Mouse (Mus musculus) CH12.LX (cell line): ENCODE data around the gene Olfr1378. TPM values are rescaled to one million over a fixed set of nuclear protein-coding genes. Genes with fewer than 3 reads are reported as not detected.

ENCODE experiments used
- DNase-seq: peaks from one replicate; pipeline ENCODE4 v3.0.0-alpha.2; 2013; ENCODE audit errors: extremely low read depth
- H3K27ac ChIP-seq: 2 replicates; pipeline ENCODE4 v1.5.1; 2012; ENCODE audit warnings: low read depth, mild to moderate bottlenecking, control low read depth, moderate library complexity; ENCODE audit not compliant: insufficient read depth
- H3K27me3 ChIP-seq: replicated peaks from 2 replicates; pipeline ENCODE3; 2012; ENCODE audit warnings: inconsistent platforms
- H3K36me3 ChIP-seq, 2 experiments: replicated peaks in 1 of 2; 2 replicates each; pipeline versions ENCODE3 to v1.6.1; 2012; ENCODE audit warnings: inconsistent platforms in 1 of 2, low read length in 1 of 2, mild to moderate bottlenecking in 1 of 2, mixed read lengths in 1 of 2, moderate library complexity in 1 of 2; ENCODE audit not compliant: control insufficient read depth in 1 of 2, insufficient read depth in 1 of 2
- H3K4me1 ChIP-seq, 2 experiments: 2 replicates each; pipeline ENCODE4 v1.6.1; 2012; ENCODE audit warnings: inconsistent platforms in 1 of 2, moderate library complexity in 1 of 2; ENCODE audit not compliant: insufficient read depth in 2 of 2, control insufficient read depth in 1 of 2
- H3K4me2 ChIP-seq: 2 replicates; pipeline ENCODE4 v1.6.1; 2012; ENCODE audit warnings: low read depth, mild to moderate bottlenecking, control low read depth; ENCODE audit not compliant: poor library complexity, insufficient read depth, severe bottlenecking
- H3K4me3 ChIP-seq, 3 experiments: fragments of 150-350 bp in 1 of 3; sonication (generic) in 1 of 3; replicated peaks in 1 of 3; 2 replicates each; pipeline versions ENCODE3 to v1.5.1; 2011 to 2012; ENCODE audit warnings: low read depth in 2 of 3, low read length in 2 of 3, mild to moderate bottlenecking in 2 of 3, moderate library complexity in 2 of 3, control low read depth in 1 of 3, improper control_type of control experiment in 1 of 3, inconsistent platforms in 1 of 3, mixed read lengths in 1 of 3; ENCODE audit not compliant: poor library complexity in 1 of 3
- H3K79me2 ChIP-seq: replicated peaks from 2 replicates; pipeline ENCODE4 v1.6.1; 2012; ENCODE audit warnings: mild to moderate bottlenecking, moderate library complexity; ENCODE audit not compliant: control insufficient read depth, poor library complexity, insufficient read depth, severe bottlenecking; ENCODE audit errors: extremely low read depth
- H3K9ac ChIP-seq: 2 replicates; pipeline ENCODE4 v1.6.1; 2012; ENCODE audit warnings: low read depth, mild to moderate bottlenecking, control low read depth, moderate library complexity; ENCODE audit not compliant: insufficient read depth
- H3K9me3 ChIP-seq: replicated peaks from 2 replicates; pipeline ENCODE3; 2012; ENCODE audit warnings: low read length, inconsistent platforms, mixed read lengths
- BHLHE40 ChIP-seq: IDR thresholded peaks from 2 replicates; pipeline ENCODE4 v1.6.1; 2011; ENCODE audit warnings: mild to moderate bottlenecking, low read depth, low read length, improper control_type of control experiment
- CHD1 ChIP-seq: IDR thresholded peaks from 2 replicates; pipeline ENCODE4 v1.6.1; 2012; ENCODE audit warnings: low read depth, low read length, improper control_type of control experiment, inconsistent platforms
- CTCF ChIP-seq, 2 experiments: IDR thresholded peaks in 1 of 2; conservative IDR thresholded peaks in 1 of 2; 2 replicates each; pipeline ENCODE4 v1.5.1; 2011 to 2012; ENCODE audit warnings: low read depth in 2 of 2, low read length in 2 of 2, improper control_type of control experiment in 1 of 2, inconsistent platforms in 1 of 2, mild to moderate bottlenecking in 1 of 2, moderate library complexity in 1 of 2
- ELF1 ChIP-seq: IDR thresholded peaks from 2 replicates; pipeline ENCODE4 v1.6.1; 2014; ENCODE audit warnings: low read depth, mild to moderate bottlenecking, inconsistent platforms, low read length, improper control_type of control experiment
- EP300 ChIP-seq: IDR thresholded peaks from 2 replicates; pipeline ENCODE4 v1.6.1; 2011; ENCODE audit warnings: low read length, improper control_type of control experiment
- GABPA ChIP-seq: IDR thresholded peaks from 2 replicates; pipeline ENCODE4 v1.6.1; 2012; ENCODE audit warnings: low read depth, low read length, improper control_type of control experiment, inconsistent platforms; ENCODE audit not compliant: insufficient replicate concordance
- HCFC1 ChIP-seq: IDR thresholded peaks from 2 replicates; pipeline ENCODE4 v1.6.1; 2012; ENCODE audit warnings: low read depth, mild to moderate bottlenecking, inconsistent platforms, low read length, improper control_type of control experiment
- JUND ChIP-seq: conservative IDR thresholded peaks from 2 replicates; pipeline ENCODE4 v1.6.1; 2011; ENCODE audit warnings: low read depth, low read length, improper control_type of control experiment
- MAFK ChIP-seq: IDR thresholded peaks from 2 replicates; pipeline ENCODE4 v1.6.1; 2011; ENCODE audit warnings: low read length, improper control_type of control experiment; ENCODE audit not compliant: insufficient replicate concordance
- MAX ChIP-seq: IDR thresholded peaks from 2 replicates; pipeline ENCODE4 v1.6.1; 2011; ENCODE audit warnings: low read length, improper control_type of control experiment
- MAZ ChIP-seq: IDR thresholded peaks from 2 replicates; pipeline ENCODE4 v1.6.1; 2012; ENCODE audit warnings: low read depth, mild to moderate bottlenecking, inconsistent platforms, low read length, improper control_type of control experiment, moderate library complexity
- MEF2A ChIP-seq: IDR thresholded peaks from 2 replicates; pipeline ENCODE4 v1.6.1; 2014; ENCODE audit warnings: low read depth, mild to moderate bottlenecking, inconsistent platforms, low read length, improper control_type of control experiment, borderline replicate concordance
- MXI1 ChIP-seq: IDR thresholded peaks from 2 replicates; pipeline ENCODE4 v1.6.1; 2011; ENCODE audit warnings: mild to moderate bottlenecking, low read depth, low read length, improper control_type of control experiment
- NRF1 ChIP-seq: IDR thresholded peaks from 2 replicates; pipeline ENCODE4 v1.6.1; 2014; ENCODE audit warnings: low read depth, mild to moderate bottlenecking, inconsistent platforms, low read length, improper control_type of control experiment, moderate library complexity
- POLR2AphosphoS2 ChIP-seq: IDR thresholded peaks from 2 replicates; pipeline ENCODE4 v1.6.1; 2011; ENCODE audit warnings: low read depth, low read length, improper control_type of control experiment
- RAD21 ChIP-seq: IDR thresholded peaks from 2 replicates; pipeline ENCODE4 v1.6.1; 2011; ENCODE audit warnings: low read depth, mild to moderate bottlenecking, low read length, improper control_type of control experiment, moderate library complexity
- SIN3A ChIP-seq: IDR thresholded peaks from 2 replicates; pipeline ENCODE4 v1.6.1; 2012; ENCODE audit warnings: low read length, improper control_type of control experiment, inconsistent platforms
- SMC3 ChIP-seq: IDR thresholded peaks from 2 replicates; pipeline ENCODE4 v1.6.1; 2011; ENCODE audit warnings: low read depth, low read length, improper control_type of control experiment
- TCF12 ChIP-seq: IDR thresholded peaks from 2 replicates; pipeline ENCODE4 v1.6.1; 2014; ENCODE audit warnings: low read depth, mild to moderate bottlenecking, inconsistent platforms, low read length, improper control_type of control experiment
- ZMIZ1 ChIP-seq: IDR thresholded peaks from 2 replicates; pipeline ENCODE4 v1.6.1; 2012; ENCODE audit warnings: low read depth, mild to moderate bottlenecking, inconsistent platforms, low read length, improper control_type of control experiment
- ZNF384 ChIP-seq: IDR thresholded peaks from 2 replicates; pipeline ENCODE4 v1.6.1; 2012; ENCODE audit warnings: low read depth, low read length, improper control_type of control experiment, inconsistent platforms
- dilution Hi-C: fragments of 300-500 bp; cut with MboI; formaldehyde crosslinking; loops from 2 replicates; pipeline ENCODE4 v1.14.3; 2020; ENCODE audit warnings: low sequenced_read_pairs; ENCODE audit not compliant: extremely low pct_unique_long_range_greater_than_20kb, extremely low pct_ligation_motif_present
- in situ Hi-C: fragments of 300-500 bp; cut with MboI; formaldehyde crosslinking; loops from 3 replicates; pipeline ENCODE4 v1.14.3; 2019; ENCODE audit warnings: low sequenced_read_pairs, low pct_ligation_motif_present, low pct_unique_long_range_greater_than_20kb, mixed read lengths
- polyA plus RNA-seq: library from polyadenylated mRNA; unstranded; fragments of >175 nt; gene quantifications from 2 replicates; pipeline ENCODE4 v1.2.1, GENCODE M21; 2012; ENCODE audit warnings: low read depth; ENCODE audit not compliant: insufficient read length
- total RNA-seq, 2 experiments: library from RNA; depleted of rRNA; stranded (reverse); fragments of 300-350 nt in 1 of 2; fragments of >200 nt in 1 of 2; gene quantifications; 2 replicates each; pipeline ENCODE4 v1.2.3; 2012 to 2014

The Olfr1378 gene
- total and polyA plus RNA-seq, 3 experiments: not detected

GRCm38 (mm10) chr11:50953665-50954064 is 12.7 kb upstream of the Olfr1378 start, which contains the start of gene Prop1:
Prop1 (minus strand) TSS chr11:50953765.
- in situ Hi-C loops (no loop called here), dilution Hi-C loops (no loop called here)
- Histone ChIP-seq H3K27ac (no peak within 1 kb of the TSS), H3K79me2 (no peaks in the 10 kb centered on the region), H3K36me3 (no peaks in the 10 kb centered on the region), H3K27me3 (peaks cover 89% of the 10 kb centered on the region), H3K4me2 (peak within 1 kb of the TSS; percentile 49), H3K4me1 (peaks cover 0 to 8% of the 10 kb centered on the region in 2 experiments; a peak in 1 of 4 replicates), H3K9me3 (no peaks in the 10 kb centered on the region), H3K4me3 (no peak within 1 kb of the TSS), H3K9ac (no peak within 1 kb of the TSS)
- TF ChIP-seq SMC3 (no peak), MAX (no peak), RAD21 (no peak), MAZ (no peak), TCF12 (no peak)
- DNase-seq: no peak

DNA sequence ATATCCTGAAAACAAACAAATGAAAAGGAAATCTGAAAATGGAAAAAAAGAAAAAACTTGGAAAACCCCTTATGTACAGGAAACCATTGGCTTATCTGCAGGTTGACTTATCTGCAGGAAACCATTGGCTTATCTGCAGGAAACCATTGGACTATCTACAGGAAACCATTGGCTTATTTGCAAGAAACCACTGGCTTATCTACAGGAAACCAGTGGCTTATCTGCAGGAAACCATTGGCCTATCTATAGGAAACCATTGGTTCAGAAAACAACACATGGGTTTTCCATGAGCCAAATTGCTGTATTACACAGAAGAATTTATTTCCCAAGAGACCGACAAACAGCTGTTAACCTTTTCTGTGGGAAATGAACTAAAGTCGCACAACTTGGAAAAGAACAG is 1.4 kb upstream of the Olfr1378 start:
- in situ Hi-C loops: no loop called here
- no peaks in the 10 kb centered on the region for H3K36me3 ChIP-seq
- no peak overlapping the region for H3K4me2 ChIP-seq
- no peaks in the 10 kb centered on the region for H3K4me1 ChIP-seq
- H3K79me2 ChIP-seq: no peaks in the 10 kb centered on the region
- no peak for TF ChIP-seq ELF1
- no peak for TF ChIP-seq SIN3A
- no peak for TF ChIP-seq MAZ
- TF ChIP-seq NRF1: no peak
- no peak for TF ChIP-seq HCFC1
- no peak for TF ChIP-seq SMC3
- TF ChIP-seq MAFK: no peak
- TF ChIP-seq JUND: no peak
- no peak for TF ChIP-seq EP300
- no peak for TF ChIP-seq ZMIZ1
- TF ChIP-seq MEF2A: no peak
- TF ChIP-seq GABPA: no peak
- TF ChIP-seq MXI1: no peak
- no peak for TF ChIP-seq CHD1
- no peak for TF ChIP-seq ZNF384
- no peak for TF ChIP-seq BHLHE40
- TF ChIP-seq CTCF (conservative IDR thresholded peaks at IDR 0.05 in 1 of 2, IDR thresholded peaks at IDR 0.05 in 1 of 2; ENCODE audit: low read depth in 2 of 2, low read length in 2 of 2): no peak
- TF ChIP-seq POLR2AphosphoS2: no peak
- dilution Hi-C loops: no loop called here
- H3K27ac ChIP-seq: no peak overlapping the region
- DNase-seq: no peak
- no peak overlapping the region for H3K4me3 ChIP-seq
- peaks cover 69% of the 10 kb centered on the region for H3K27me3 ChIP-seq
- H3K9ac ChIP-seq: no peak overlapping the region
- H3K9me3 ChIP-seq: no peaks in the 10 kb centered on the region
